Mouse (Mus musculus) embryo, embryonic 10.5 days (tissue): ENCODE measurements around the gene Tmem145.

Source experiments
- DNase-seq: peaks from one replicate; pipeline ENCODE4 v3.0.0-alpha.2; 2015; ENCODE audit warnings: low spot score

The Tmem145 gene

GRCm38 (mm10) chr7:25275555-25276298 is 30.2 kb upstream of the Tmem145 start:
- peak; percentile 8 for DNase-seq

GRCm38 (mm10) chr7:25277405-25277804 is 28.5 kb upstream of the Tmem145 start:
- no peak for DNase-seq

- no peak for DNase-seq
Measured at GRCm38 (mm10) chr7:25277998-25278340, 27.9 kb upstream of the Tmem145 start.

DNA sequence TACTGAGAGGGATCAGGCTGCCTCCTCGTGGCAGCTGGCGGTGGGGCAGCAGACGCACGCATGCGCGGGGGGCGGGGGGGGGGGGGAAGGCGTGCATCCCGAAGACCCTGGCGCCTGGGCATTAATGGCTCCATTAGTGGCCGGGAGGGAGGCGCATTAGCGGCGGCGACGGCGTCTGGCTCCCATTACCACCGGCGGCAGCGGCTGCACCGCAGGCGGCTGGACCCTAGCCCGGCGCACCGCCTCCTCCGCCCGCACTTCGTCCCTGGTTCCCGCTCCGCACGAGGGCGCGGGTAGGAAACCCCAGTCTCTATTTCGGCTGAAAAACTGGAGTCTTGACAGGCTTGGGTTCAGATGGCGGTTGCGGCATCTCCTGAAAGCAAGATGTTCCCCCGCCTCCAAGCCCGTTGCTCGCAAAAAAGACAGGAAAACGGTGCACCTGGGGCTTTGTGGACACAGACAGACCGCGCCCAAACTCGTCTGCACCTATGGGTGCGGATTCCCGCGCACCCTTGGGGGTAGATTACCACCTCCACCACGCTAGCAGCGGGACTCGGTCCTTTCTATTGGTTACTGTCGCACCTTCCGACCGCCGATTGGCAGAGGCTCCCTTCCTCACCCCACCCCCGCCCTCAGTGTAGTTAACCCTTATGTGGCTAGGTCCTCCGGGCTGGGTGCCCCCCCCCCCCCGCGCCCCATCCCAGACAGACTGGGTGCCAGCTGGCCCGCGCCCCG is 27.4 kb upstream of the Tmem145 start:
- peak; percentile 88 for DNase-seq

GRCm38 (mm10) chr7:25279076-25279860 is 26.6 kb upstream of the Tmem145 start:
- peak; percentile 89 for DNase-seq

DNA sequence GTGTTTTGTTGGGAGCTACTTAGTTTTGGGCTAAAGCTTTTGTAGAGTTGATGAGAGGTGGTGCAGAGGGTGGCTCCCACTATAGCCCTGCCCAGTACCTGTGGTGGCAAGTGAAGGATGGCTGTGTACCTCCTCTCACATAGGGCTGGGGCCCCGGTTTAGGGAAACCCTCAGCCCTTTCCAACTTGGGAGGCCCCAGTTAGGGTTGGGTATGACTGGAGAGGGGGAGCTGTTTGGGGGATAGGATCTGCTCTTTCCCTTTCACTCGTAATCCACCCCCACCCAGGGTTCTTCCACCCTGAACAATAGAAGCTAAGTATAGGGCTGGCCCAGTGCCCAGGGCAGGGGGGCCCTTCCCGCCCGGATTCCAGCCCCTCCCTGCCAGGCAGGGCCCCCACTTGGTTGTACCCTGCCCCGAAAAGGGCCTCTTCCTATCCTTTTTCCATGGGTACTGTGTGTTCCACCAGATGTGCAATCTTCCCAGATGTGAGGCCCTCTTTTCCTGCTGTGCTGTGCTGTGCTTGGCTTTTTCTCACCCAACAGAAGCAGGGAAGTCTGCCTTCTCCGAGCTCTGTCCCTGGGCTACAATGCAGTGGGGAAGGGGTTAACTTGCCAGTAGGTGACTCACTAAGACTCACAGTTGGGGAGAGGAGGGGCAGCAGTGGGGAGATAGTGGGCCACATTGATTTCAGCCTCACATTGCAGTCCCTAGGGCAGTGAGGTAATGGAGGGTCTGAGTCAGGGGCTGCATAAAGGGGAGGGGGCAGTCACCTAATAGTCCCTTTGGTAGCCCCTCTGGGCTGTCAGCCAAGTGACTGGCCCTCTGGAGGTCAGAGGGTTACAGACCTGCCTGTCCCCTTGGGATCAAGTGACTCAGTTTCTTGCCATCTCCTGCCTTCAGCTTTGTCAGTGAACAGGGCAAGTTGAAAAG is 25.8 kb upstream of the Tmem145 start:
- peak; percentile 68 for DNase-seq

DNA sequence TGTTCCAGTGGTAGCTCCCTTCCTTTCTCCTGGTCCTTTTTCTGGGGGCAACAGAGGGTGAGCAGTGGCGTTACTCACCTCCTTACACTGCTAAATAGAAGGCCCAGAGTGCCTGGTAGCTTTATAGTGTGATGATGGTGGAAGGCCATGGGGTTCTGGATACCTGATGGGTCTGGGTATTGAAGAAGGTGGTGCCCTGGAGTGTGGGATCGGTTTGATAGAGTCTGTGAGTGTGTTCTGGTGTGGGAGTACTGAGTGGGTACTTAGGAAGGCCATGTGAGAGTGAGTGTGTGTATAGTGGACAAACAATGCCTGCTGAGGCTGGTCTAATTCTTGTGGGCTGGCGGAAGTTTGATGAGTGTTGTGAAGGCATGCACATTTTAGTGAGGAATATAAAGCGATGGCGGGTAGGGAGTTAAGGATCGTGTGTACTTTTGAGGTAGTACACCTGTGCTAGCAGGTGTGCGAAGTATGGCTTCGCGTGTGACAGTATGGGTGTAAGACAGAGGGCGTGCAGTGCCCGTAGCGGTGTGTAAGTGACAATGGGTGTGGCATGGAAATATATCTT is 24.7 kb upstream of the Tmem145 start:
- DNase-seq, result no peak

DNA sequence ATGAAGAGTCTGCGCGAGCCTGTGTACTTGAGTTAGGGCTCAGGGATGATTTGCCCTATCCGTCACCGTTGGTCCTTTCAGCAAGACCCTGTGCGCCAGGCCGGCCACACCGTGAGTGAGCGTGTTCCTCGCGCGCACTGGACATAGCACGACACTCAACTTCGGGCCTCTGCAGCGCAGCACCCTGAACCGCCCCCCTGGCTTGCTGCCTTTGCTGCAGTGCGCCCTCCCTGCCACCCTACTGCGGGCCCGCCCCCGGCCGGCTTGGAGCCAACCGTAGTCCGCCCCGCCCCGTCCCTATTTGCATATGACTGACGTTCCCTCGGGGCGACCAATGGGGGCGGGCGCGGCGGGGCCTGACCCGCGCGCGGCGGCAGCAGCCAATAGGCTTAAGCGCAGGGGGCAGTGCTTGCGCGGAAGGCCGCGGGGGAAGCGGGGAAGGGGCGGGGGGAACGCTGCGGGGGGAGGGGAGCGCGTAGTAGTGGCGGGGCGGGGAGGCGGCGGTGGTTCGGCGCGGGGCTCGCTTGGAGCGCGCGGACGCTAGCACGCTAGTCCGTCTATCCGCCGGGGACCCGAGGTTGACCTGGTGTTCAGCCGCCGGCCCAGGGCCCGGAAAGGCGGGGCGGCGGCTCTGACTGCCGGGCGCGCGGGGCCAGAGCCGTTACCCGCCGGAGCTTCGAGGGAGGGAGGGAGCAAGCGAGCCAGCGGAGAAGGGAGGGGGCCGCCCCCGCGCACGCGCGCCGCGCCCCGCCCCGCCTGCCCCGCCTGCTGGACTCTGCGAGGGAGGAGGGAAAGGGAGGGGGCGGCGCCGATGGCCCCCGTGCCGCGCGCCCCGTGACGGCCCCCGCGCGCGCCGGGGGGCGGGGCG is 23.9 kb upstream of the Tmem145 start:
- peak; percentile 99 for DNase-seq

DNA sequence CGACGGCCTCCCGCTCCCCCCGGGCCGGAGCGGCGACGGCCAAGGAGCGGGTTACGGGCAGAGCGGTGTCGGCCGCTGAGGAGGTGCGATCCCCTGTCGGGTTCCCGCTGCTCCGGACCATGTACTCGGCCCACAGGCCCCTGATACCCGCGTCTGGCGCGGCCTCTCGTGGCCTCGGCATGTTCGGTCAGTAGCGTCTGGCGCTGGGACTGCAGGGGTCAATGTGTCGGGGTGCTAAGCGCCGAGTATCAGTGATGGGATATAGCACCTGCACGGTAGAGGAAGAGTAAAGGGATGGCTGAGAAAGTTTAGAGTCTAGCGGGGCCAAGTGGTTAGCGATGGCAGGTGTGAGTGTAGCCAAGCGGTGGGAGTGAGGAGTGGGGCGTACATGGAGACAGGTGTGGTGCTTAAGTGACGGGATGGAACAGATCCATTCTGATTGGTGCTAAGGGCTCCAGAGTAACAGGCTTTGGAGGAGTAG is 23.1 kb upstream of the Tmem145 start:
- DNase-seq, result peak; percentile 56

- DNase-seq, result no peak
Measured at GRCm38 (mm10) chr7:25283637-25284036, 22.3 kb upstream of the Tmem145 start.

- no peak for DNase-seq
Measured at GRCm38 (mm10) chr7:25284171-25284570, 21.7 kb upstream of the Tmem145 start.

GRCm38 (mm10) chr7:25284766-25285165 is 21.1 kb upstream of the Tmem145 start:
- DNase-seq, result no peak

DNA sequence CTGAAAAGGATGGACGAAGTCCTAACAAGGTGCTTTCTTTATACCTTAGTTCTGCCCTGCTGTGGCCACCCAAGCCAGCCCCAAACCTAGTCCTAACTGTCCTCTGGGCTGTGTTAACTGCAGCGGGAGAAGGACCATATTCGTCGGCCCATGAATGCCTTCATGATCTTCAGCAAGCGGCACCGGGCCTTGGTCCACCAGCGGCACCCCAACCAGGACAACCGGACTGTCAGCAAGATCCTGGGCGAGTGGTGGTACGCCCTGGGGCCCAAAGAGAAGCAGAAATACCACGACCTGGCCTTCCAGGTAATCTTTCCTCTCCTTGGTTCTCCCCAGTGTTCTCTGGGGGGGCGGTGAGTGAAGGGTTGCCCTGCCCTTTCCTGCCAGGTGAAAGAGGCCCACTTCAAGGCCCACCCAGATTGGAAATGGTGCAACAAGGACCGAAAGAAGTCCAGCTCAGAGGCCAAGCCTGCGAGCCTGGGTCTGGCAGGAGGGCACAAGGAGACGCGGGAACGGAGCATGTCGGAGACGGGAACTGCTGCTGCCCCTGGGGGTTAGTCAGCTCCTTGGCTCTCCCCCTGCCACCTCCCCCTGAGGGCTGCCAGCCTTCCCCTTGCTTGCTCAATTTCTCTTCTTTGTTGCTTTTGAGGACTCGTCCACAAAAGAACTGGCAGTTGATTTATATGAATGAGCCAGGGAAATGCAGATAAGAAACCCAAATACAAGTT is 20.2 kb upstream of the Tmem145 start:
- DNase-seq, result no peak

- DNase-seq, result no peak
Measured at GRCm38 (mm10) chr7:25286989-25287388, 18.9 kb upstream of the Tmem145 start.

GRCm38 (mm10) chr7:25288011-25288410 is 17.9 kb upstream of the Tmem145 start:
- no peak for DNase-seq

GRCm38 (mm10) chr7:25288721-25289120 is 17.2 kb upstream of the Tmem145 start:
- no peak for DNase-seq

DNA sequence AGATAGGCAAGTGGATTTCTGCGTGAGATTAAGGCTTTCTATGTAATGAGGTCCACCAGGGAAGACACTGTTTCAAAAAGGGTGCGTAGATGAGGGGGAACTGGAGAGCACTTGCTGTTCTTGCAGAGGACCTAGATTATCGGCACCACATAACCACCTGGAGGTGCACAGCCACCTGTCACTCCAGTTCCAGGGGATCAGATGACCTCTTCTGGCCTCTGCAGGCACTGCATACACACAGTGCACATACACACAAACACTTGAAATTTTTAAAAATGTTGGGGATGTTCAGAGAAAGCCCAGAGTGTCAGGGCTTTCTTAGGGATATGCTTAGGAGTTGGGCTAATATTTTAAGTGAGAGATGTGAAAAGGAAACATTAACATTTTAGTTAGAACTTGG is 16.0 kb upstream of the Tmem145 start:
- no peak for DNase-seq

GRCm38 (mm10) chr7:25290463-25290862 is 15.4 kb upstream of the Tmem145 start:
- DNase-seq, result no peak

- no peak for DNase-seq
Measured at GRCm38 (mm10) chr7:25290911-25291310, 15.0 kb upstream of the Tmem145 start.

GRCm38 (mm10) chr7:25292107-25292506 is 13.8 kb upstream of the Tmem145 start:
- no peak for DNase-seq
